Mouse (Mus musculus): ENCODE results near the gene Lrrfip2.
A peak's percentile ranks its signal among the peaks of the same experiment; 100 is the strongest.

DNA sequence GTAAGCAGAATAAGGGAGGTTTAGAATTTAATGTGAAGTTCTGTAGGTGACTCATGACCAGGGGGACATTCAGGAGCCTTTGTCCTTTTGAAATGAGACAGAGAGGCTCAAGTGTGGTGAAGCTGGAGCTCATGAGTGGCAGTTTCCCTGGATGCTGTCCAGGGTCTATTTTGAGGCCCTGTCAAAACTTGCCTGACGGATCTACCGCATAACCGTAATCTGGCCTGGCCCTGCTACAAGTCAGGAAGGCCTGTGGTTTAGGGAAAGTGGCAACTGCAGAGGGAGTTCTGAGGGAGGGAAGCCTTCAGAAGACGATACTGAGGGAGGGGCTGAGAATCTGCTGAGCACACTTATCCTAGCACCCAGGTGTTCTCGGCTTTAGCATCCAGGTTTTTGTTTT lies 5.1 kb downstream of the Lrrfip2 start:
- TF ChIP-seq CTCF (IDR thresholded peaks at IDR 0.05; ENCODE audit: low read depth) (no peak), EP300 (IDR thresholded peaks at IDR 0.05; ENCODE audit: low read depth) (0 out of 2 replicates have a peak, but pooled peaks have one; percentile 48)
